Mouse (Mus musculus) CH12F3 (cell line): ENCODE results near the gene Gm20696.

ENCODE experiments used
- in situ Hi-C: fragments of 300-500 bp; cut with MboI; formaldehyde crosslinking; loops from 2 replicates; pipeline ENCODE4 v1.14.3; 2020; ENCODE audit warnings: low sequenced_read_pairs

The Gm20696 gene

DNA sequence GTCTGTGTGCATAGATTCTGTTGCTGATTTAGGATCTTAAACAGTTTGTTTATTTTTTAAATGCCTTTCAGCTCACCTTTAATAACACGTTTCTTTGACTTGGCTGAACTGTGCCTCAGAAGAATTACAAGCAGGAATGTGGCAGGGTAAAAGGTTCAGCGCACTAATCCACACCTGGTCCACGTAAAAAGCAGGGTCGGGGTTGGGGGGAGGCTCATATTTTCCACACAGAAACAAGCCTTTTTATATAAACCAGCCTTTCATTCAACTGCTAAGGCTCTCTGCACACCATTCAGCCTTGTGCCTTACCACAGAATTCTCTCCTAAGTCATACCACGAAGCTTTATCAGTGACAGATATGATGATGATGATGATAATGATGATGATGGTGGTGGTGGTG lies 393.4 kb downstream of the Gm20696 start:
- in situ Hi-C loops: no loop called here

DNA sequence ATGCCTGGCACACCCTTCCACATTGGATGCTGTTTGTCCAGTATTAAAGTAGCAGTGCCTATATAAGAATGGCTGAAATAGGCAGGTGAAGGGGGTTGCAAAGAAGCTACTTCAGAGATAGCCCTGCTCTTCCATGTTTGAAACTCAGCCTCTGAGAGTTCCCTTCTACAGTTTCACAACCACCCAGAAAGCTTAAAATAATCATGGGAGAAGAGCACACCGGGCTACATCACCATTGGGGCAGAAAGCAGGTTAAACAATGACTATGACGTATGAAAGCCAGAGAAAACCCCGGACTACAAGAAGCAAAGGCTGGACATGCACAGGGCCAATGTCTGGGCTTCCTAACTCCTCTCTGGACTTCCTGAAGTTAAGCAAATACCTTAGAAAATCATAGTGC lies 394.4 kb downstream of the Gm20696 start:
- in situ Hi-C loops: no loop called here

DNA sequence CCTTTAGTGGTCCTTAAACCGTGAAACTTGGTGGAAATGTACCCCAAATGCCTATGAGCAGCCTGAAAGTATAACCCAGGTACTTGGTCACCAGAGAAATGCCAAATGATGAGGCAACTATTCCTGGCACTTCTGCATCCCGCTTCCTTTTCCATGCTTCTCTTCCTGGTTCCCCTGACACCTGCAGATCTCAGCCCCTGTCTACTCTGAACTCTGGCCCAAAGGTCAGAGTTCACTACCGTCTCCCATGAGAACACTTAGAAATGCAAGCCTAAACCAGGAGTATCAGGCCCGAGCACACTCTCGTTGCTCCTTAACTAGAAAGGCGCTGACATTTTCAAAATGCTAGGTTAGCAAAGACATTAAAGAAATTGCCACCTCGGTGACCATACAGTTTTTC lies 394.9 kb downstream of the Gm20696 start:
- in situ Hi-C loops: no loop called here

DNA sequence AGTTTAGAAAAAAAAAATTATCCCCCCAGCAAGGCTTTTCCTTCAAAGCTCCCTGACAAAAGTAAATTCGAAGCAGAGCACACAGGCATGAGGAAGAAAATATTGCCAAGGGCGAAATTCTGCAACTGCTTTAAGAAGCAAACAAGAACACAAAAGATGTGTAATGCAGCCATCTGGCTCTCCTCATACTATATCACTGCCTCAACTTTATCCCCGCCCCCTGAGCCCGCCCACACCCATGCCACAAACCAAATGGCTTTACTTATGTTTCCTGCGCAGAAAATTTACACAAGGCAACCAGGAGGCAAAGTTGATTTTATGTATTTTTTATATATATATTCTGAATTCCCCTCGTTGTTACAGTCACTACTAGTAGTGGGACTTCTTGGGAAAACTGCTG lies 396.7 kb downstream of the Gm20696 start:
- in situ Hi-C loops: no loop called here

DNA sequence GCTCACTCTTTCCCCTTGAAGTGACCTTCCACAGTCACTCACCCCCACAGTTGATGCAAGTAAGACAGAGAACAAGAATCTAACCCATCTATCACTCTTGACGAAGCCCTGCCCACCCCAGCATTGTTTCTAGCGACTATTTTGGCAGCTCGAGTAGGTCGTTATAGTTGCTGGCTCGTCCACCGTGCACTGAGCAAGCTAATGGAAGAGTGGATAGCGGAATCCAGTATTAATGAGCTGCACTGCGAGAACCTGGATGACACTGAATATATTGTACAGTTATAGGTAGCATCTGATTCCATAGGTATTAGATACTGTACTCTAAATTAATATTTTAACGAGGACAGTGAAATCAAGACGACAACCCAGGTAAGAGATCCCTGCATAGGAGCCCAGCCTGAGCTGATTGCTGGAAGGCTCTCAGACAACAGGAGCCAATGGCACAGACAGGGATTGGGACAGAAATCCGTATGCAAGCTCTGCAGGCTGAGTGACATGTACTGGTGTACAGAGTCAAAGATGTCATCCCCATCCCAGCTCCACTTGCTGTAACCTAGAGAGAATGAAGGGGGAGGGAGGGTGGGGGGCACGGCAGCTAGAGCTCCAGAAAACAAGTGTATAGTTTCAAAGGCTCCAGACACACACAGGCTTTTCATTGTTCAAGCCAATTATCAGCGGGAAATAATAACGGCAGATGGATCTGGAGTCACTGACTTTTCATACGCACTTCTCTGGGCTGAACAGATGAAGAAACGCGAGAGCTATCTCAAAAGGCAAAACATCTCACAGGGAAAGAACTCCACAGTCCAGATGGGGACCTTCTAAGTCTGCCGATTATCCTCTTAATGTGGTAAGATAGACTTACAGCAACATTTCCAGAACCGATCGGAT lies 398.2 kb downstream of the Gm20696 start:
- in situ Hi-C loops: no loop called here

DNA sequence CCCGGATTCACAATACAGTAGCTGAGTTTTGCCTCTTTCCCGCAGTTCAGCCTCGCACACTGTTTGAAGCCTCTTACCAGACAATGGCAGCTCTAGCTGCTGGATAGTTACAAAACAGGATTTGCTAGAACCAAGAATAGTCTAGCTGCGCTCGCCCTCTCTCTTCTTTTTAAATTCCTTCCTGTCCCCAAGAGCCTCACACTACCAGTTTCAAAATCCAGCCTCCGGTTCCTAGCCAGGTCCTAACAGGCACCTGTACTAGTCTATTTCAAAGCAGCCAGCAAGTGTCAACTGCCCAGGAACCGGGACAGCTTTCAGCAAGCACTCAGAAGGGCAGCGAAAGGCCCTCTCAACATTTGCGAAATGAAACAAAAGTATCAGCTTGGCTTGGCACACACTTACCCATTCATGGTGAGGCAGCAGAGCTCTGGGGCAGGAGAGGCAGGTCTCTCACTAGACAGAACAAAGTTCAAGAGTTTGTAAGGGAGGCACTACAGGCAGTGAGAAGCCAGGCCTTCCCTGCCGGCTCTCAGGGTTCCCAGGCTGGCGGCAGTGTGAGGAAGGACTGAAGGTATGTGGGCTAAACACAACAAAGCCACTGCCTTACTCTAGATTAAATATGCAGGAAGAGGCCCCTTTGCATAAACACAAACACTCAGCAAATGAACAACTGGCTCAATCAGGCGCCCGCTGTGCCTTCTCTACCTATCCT lies 400.5 kb downstream of the Gm20696 start:
- in situ Hi-C loops: no loop called here

DNA sequence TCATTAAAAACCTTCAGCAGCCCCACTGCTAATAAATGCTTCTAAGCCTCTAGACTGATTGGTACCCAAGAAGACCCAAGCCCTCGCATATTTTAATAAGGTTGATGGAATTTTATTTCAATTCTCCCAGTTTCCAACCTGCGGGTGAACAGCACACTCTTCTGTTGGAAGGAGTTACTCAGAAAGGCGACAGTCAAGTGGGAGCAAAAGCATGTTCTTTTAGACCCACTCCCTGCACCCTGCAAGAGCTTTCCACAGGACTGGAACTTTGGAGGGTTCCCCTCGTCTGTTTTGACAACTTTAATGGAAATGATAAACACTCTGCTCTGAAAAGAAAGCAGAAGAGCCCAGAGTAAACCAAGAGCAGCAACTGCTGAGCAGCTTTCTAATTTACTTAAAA lies 401.4 kb downstream of the Gm20696 start:
- in situ Hi-C loops: no loop called here

DNA sequence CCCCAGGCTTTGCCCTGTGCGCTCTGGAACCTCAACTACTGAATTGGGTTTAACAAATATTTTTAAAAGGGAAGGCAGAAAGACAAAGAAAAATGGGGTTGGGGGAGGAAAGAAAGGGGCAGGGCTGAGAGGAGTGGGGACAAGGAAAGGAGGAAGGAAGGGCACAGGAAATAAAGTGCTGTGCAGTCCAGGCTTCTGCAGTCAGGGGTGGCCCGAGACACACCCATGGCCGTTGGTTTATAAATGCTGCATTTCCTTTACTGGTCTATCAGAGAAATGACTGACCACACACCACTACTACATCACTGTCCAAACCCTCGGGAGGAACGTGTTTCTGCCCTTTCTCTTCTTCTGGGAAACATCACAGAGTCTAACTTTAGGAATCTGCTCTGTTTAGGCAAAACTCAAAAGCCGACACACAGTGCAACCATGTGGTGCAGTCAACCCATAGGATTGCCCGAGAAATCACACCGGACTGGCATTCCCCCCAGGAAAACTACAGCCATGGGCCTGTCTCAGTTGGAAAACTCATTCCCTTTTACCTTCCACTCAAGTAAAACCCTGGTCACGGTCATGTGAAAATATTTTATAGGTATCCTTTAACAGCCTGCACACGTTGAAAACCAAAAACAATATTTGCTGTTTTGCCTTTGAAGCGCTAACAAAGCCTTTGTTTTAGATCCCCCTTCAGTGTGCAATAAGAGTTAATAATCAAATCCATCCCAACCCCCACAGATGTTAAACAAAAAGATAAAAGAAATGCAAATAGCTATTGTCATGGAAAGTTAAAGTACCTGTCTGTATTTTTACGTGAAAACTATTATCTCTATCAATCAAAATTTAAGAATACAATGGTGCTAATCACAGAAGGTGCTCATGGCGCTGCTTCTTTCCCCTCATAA lies 402.2 kb downstream of the Gm20696 start:
- in situ Hi-C loops: no loop called here

DNA sequence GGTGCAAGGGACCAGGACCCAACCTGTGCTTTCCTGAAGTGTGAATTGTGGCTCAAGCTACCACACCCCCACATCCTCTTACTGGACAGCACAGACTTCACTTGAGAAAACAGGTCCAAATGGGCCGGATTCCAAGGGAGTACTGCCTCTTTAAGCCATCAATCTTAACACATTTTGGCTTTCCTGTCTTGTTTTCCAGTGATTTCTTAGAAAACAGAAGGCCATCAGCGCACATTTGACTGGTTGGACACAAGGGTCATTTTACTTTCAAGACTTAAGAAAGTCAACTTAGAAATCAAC lies 402.8 kb downstream of the Gm20696 start:
- in situ Hi-C loops: no loop called here

DNA sequence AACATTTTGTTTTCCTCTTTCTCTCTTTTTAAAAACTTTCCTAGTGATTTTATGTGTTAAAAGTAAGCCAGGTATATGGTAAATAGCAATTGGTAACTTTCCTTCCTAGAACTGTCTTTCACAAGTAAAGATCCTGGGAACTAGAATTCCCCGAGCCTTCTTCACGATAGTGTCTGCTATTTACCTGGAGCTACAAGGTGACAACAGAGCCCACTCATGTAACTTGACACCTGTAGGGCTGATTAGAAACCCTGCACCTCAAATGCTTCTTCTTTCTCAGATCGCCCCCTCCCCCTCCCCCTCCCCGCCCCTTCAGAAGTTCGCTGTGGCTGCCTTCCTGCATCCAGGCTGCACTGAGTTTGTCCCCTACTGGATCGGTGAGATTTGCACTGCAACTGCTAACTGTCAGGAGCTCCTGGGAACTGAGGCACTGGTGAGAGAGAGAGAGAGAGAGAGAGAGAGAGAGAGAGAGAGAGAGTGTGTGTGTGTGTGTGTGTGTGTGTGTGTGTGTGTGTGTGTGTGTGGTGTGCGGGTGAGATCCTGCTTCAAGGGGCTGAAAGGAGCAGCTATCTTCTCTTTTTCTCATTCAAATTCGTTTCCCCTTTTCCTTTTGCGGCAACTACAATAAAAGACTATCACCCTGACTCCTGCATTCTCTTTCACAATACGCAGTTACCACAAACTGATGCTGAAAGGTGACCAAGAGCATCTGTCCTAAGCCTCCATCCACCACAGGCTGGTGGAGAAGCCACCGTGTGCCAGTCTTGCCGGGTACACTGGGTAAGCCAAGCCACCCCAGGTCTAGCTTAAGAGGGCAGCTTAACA lies 403.3 kb downstream of the Gm20696 start:
- in situ Hi-C loops: no loop called here

DNA sequence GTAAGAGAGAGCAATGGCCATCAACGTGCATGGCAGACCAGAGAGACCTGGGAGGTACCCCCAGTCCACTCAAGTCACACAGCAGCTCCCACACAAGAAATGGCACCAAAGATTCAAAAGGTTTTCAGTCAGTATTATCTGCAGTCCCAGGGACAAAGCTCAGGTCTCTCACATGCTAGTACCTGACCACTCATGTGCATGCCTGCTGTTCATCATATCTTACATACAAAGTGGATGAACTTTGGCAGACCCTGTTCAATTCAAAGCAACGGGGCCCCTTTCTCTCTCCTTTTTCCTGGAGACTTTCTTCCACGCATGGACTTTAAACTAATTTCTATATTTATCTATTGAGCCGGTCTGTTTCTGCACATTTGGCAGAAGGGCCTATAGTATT lies 404.9 kb downstream of the Gm20696 start:
- in situ Hi-C loops: no loop called here

DNA sequence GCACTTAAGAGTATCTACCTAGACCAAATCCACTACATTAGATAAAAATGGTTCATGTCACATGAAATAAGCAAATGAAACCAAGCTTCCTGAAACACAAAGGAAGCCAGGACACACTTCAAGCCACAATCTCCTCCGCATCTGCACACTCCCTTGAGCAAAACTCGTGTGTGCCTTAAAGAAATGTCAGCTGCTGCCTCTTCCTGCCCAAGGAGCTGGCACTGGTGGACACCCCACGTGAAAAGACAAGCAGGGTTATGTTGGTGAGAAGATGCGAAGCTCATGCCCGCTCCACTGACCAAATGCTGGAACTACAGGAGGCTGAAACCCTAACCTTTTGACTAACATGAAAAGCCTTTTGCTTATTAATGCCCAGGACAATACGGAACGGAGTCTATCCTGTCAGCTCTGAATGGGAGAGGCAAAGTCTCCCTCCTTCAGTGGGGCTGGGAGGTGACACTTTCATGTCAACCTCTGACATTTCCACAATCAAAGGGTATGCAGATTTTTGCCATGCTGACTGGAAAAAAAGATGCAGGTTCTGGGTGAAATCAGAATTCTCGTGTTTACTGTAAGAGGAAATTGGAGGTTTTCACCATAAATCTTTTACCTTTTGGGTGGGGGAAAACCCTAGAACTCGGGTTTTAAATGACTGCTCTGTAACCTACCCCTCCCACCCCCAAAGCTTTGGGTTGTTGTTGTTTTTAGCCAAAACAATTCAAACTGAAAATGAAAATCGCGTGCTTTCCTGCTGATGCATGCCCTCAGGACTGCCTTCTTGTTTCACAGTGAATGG lies 405.5 kb downstream of the Gm20696 start:
- in situ Hi-C loops: no loop called here

DNA sequence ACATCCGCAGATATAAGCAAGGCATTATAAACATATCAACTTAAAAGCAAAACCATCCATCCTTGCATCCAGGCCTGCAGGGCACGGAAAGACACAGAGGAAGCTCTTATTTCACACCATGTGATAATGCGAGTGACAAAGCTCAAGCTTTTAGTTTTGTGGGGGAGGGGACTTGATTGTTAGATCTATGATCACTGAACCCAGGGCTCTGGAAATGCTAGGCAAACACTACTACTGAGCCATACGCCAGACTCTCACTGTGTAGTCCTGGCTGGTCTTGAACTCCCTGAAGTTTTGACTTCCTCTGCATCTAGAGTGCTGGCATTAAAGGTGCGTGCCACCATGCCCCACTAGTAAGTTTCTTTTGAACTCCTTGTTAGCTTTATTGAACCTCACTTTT lies 408.3 kb downstream of the Gm20696 start:
- in situ Hi-C loops: no loop called here

DNA sequence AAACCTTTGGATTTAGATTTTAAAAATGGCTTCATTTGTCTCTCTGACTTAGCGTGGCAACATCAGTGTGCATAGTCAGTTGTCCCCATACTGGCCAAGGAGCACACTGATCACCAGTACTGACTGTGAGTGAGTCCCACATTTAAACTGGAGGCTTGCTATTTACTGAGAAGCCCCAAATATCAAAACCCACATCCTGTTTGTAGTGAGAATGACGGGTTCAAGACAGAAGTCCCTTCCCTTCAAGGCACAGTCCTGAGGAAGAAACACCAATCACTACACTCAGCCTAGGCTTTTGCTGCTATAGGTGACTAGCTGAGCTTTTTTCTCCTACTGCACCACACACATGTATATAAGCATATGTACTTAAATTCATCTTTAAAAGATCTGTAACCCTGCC lies 408.9 kb downstream of the Gm20696 start:
- in situ Hi-C loops: no loop called here

DNA sequence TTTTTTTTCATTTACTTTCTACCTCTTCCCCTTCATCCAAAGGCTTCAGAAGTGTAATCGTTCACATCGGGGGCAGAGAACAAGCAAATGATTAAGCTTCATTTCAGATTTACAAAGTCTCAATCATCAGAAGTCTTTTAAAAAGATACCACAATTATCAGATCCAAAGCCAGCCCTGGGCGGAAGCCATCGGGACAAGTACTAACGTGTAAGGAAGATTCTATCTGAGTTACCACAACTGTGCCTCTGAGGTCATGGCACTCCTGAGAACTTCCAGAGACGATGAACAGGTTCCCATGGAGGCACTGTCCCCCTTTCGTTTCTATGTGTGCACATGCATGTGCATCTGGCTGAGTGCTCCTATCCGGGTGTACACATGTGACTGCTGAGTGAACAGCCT lies 413.3 kb downstream of the Gm20696 start:
- in situ Hi-C loops: no loop called here

DNA sequence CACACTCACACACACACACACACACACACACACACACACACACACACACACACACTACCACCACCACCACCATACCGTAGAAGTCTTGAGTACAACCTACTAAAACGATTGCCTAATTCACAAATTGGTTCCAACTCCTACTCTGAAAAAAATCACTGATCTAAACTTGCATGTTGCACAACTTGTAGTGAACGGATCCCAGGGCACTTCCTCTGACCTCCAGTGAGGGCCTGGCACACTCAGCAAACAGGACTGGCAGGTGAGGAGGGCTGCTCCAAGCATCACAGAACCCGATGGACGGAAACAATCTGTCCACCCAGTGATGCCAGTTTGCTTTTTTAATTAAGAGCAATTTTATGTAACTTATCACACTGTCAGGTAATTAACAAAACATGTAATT lies 413.8 kb downstream of the Gm20696 start:
- in situ Hi-C loops: no loop called here

DNA sequence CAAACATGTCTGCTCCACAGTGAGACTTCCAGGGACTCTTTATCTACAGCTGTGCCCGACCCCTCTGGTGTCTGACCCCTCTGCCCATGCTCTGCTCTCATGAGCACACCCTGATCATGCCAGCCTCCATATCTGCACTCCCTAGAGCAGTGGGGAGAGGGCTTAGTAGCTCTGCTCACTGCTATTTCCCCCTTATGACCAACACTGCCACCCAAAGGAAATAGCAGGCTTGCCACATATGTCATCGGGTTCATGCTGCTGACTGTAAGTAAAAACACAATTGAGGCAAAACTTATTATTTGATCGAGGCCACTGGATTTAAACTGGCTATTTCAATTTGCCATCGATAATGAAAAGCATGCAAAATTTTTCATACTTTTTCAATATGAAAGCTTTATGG lies 414.7 kb downstream of the Gm20696 start:
- in situ Hi-C loops: no loop called here

DNA sequence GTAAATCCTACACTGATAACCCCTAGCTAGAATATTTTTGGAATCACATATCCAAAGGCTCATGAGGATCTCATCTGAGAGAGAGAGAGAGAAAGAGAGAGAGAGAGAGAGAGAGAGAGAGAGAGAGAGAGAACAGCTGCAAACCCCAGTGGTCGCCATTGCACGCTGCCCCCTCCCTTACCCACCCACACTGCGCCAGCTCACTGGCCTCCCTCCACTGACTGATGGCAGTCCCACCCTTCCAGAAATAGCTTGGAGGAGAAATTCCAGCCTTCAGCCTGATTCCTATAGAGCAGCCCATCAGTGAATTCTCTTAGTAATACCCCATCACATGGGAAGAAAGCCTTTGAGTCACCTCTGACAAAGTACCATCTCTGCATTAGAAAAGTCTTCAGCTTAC lies 415.4 kb downstream of the Gm20696 start:
- in situ Hi-C loops: no loop called here

DNA sequence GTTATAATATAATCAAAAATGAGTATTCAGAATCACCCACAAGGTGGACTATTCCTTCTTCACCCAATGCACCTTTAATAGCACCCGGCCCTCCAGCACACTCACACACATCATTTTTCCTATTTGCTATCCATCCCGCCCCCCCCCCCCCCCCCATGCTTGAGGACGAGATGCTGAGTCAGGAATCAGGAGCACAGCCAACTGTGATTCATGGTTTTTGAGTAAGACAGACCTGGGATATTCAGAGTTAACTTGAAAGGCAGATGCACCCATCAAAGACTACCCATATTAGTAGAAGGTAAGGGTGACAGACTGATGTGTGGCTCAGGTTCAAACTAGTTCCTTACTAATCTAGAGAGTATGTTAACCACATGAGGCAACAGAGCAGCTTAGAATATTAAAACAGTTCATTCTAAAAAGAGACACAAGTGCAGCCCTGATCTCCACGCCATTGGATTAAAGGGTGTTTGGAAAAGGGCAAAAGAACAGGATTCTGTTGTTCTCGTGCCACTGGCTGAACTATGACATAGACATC lies 417.0 kb downstream of the Gm20696 start:
- in situ Hi-C loops: no loop called here

DNA sequence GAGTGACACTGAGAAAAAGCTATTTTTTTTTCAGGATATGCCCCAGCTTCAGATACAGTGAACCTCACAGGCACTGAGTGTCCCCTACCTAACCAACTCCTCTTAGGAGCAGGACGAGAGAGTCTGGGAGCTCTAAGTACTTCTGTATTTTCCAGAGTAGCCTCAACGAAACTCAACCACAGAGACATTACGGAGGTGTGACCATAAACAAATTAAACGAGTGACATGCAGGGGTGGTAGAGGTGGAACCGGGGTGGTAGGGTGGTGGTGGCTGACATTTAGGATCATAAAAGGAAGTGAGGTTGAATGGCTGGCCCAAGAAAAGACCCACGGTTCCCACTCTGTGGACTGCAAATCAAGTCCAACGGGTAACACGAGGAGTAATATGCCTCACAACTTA lies 418.2 kb downstream of the Gm20696 start:
- in situ Hi-C loops: no loop called here
